Mouse (Mus musculus): ENCODE results near the gene Mical3. TPM values are rescaled to one million over a fixed set of nuclear protein-coding genes. Genes with fewer than 3 reads are reported as not detected.

The Mical3 gene
- polyA plus RNA-seq, 1 experiment from 2014 or later, result 11.8 TPM

DNA sequence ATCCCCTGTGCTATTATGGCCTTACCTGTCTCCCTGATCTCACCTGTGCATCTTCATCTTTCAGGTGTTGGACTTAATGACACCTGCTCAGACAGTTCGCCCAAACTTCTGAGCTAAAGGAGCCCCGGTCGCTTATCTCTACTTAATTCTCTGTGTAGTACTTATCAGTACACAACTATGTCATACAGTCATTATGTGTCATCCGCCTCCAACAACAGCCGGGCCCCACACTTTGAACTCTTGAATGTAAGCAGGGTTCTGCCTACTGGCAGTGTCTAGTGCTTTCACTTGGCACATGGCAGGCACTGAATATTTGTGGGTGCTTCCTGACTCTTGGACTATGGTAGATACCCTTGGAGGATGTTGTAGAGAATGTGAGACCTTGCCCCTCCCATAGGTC lies 28.8 kb upstream of the Mical3 start:
- no peak for DNase-seq (ENCODE audit: low spot score)
- H3K36me3 ChIP-seq, result no peaks in the 10 kb centered on the region
- no peak overlapping the region for H3K4me3 ChIP-seq
- no peaks in the 10 kb centered on the region for H3K27me3 ChIP-seq (ENCODE audit: insufficient read depth, poor library complexity, severe bottlenecking)
- 95% methylated on average over 5 of the region's 5 CpGs for WGBS
- no peak overlapping the region for H3K27ac ChIP-seq
- H3K9me3 ChIP-seq, result no peaks in the 10 kb centered on the region
- H3K4me1 ChIP-seq (replicated peaks), result no peaks in the 10 kb centered on the region

DNA sequence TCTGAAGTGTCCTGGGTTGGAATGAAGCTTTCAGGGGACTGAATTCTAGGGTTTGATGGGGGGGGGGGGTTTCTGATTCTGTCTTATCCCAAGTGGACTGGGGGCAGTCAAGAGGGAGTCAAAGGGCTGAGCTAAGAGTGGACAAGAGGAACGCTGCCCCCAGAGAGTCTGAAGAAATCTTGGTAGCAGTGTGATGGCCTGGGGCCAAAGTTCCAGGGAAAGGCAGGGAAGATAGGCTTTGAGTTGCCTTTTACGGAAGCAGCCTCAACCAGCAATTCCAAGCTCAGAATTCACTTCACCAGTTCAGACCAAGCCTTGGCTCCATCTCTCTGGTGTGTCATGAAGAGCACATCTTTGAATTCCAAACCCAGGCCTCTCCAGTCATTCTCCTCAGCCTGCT lies 25.2 kb upstream of the Mical3 start:
- no peak for DNase-seq (ENCODE audit: low spot score)
- Histone ChIP-seq H3K27me3 (ENCODE audit: insufficient read depth, poor library complexity, severe bottlenecking) (no peaks in the 10 kb centered on the region), H3K4me1 (replicated peaks) (peaks cover 7% of the 10 kb centered on the region), H3K4me3 (no peak overlapping the region), H3K9me3 (no peaks in the 10 kb centered on the region), H3K27ac (no peak overlapping the region), H3K36me3 (no peaks in the 10 kb centered on the region)
- WGBS, result 76% methylated on average over 2 of the region's 2 CpGs

DNA sequence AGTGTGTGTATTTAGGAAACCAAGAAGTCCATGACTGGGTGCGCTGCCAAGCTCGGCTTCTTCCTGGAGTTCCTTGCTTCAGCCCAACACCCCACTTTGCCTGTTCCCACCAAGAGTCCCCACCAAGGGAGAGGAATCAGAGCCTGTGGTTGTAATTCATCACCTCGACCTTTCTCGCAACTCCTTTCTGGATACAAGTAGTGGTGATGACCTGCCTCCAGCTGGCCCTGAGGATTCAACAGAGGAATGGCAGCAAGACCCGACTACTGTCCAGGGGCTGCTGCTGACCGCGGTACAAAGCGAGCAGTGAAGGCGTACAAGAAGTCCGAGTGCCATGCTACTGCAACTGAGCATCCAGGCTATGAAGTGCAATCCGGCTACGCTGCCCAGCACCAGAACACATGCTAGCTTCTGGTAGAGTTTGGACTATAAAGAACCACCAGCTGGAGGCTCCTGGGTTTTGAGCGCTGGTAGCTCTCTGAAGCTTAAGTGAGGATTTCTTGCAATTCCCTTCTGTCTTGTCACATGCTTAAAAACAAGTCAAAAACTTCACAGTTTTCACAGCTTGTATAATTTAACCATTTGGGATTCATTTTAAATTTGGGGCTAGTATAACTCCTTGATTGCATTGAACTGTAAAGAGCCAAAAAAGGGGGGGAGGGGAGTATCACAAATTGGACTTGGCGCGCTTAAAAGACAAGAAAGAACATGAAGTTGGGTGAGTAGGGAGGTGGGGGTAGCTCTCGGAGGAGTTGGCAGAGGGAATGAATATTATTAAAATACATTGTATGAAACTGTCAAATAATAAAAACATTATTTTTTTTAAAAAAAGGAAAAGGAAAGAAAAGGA lies 23.9 kb upstream of the Mical3 start:
- Histone ChIP-seq H3K27me3 (ENCODE audit: insufficient read depth, poor library complexity, severe bottlenecking) (no peaks in the 10 kb centered on the region), H3K36me3 (no peaks in the 10 kb centered on the region), H3K27ac (no peak overlapping the region), H3K9me3 (no peaks in the 10 kb centered on the region), H3K4me1 (replicated peaks) (peaks cover 7% of the 10 kb centered on the region), H3K4me3 (no peak overlapping the region)
- no peak for DNase-seq (ENCODE audit: low spot score)
- 90% methylated on average over 16 of the region's 16 CpGs for WGBS

DNA sequence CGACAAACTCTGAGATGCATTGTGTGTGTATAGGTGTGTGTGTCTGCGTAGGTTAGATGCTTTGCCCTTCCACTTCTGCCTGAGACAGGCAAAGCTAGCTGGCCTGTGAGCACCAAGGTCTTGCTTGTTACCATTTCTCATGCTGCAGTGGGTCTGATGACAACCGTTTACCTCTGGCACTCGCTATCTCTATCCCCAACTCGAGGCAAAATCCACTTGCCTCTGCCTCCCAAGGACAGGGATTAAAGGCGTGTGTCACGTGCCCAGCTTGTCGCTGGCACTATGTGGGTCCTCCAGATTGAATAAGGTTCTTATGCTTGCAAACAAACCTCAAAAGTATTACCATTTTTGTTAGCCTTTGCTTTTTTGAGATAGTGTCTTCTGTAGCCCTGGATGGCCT lies 22.4 kb upstream of the Mical3 start:
- H3K27me3 ChIP-seq (ENCODE audit: insufficient read depth, poor library complexity, severe bottlenecking), result no peaks in the 10 kb centered on the region
- no peaks in the 10 kb centered on the region for H3K9me3 ChIP-seq
- H3K4me1 ChIP-seq (replicated peaks), result peaks cover 7% of the 10 kb centered on the region
- WGBS, result 87% methylated on average over 8 of the region's 8 CpGs
- H3K4me3 ChIP-seq, result no peak overlapping the region
- H3K36me3 ChIP-seq, result no peaks in the 10 kb centered on the region
- no peak overlapping the region for H3K27ac ChIP-seq
- no peak for DNase-seq (ENCODE audit: low spot score)

DNA sequence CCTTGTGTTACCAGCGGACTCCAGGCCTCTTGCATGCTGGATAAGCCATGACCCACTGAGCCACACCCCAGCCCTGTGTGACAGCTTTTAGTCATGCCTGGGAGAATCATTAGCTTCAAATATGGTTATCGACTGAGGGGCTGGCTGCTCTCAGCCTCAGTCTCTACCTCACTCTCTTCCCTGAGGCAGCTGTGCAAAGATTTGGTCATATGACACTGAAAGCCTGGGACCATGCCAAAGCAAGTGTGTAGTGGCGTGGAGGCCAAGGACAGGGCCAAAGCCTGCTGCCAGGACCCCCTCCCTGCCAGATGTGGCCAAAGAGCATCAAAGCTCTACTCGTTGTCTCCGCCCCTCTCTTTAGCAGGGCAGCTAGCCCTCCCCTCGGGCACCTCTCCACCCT lies 20.9 kb upstream of the Mical3 start:
- Histone ChIP-seq H3K27ac (no peak overlapping the region), H3K27me3 (ENCODE audit: insufficient read depth, poor library complexity, severe bottlenecking) (no peaks in the 10 kb centered on the region), H3K36me3 (no peaks in the 10 kb centered on the region), H3K4me3 (no peak overlapping the region), H3K4me1 (replicated peaks) (peaks cover 13% of the 10 kb centered on the region), H3K9me3 (no peaks in the 10 kb centered on the region)
- no peak for DNase-seq (ENCODE audit: low spot score)
- 67% methylated on average over 6 of the region's 6 CpGs for WGBS

DNA sequence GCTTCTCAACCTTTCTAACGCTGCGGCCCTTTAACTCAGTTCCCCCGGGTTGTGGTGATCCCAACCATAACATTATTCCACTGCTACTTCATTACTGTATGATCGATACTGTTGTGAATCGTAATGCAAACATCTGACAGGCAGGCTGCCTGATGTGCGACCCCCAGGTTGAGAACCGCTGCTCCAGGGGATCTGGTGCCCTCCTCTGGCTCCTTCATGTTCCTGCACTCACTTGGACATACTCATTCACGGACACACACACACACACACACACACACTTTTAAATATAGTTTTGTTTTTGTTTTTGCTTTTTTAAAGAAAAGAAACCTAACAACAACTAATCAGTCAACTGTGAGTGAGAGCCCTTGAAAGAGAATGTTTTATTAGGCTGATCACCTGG lies 19.3 kb upstream of the Mical3 start:
- no peak for DNase-seq (ENCODE audit: low spot score)
- H3K36me3 ChIP-seq, result no peaks in the 10 kb centered on the region
- 94% methylated on average over 8 of the region's 8 CpGs for WGBS
- H3K27me3 ChIP-seq (ENCODE audit: insufficient read depth, poor library complexity, severe bottlenecking), result no peaks in the 10 kb centered on the region
- H3K9me3 ChIP-seq, result no peaks in the 10 kb centered on the region
- no peak overlapping the region for H3K27ac ChIP-seq
- H3K4me1 ChIP-seq (replicated peaks), result peaks cover 29% of the 10 kb centered on the region
- H3K4me3 ChIP-seq, result no peak overlapping the region

DNA sequence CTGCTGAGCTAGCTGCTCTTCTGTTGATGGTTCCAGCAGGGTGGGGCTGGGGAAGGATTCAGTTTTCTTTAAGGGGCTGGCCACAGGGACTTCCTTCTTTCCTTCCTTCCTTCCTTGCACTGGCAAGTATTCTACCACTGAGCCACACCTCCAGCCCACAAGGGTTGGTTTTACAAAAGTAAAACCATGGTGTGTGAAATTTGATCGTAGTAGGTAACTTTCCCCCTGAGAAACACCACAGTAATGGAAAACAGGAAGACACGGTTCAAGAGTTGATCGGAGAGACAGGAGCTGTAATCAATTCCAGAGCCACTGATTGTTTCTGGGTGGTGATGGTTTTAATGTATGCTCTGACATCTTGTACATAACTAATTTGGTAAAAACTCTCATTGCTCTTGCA lies 18.6 kb upstream of the Mical3 start:
- Histone ChIP-seq H3K36me3 (no peaks in the 10 kb centered on the region), H3K27me3 (ENCODE audit: insufficient read depth, poor library complexity, severe bottlenecking) (no peaks in the 10 kb centered on the region), H3K4me3 (no peak overlapping the region), H3K9me3 (no peaks in the 10 kb centered on the region), H3K4me1 (replicated peaks) (peaks cover 36% of the 10 kb centered on the region), H3K27ac (no peak overlapping the region)
- DNase-seq (ENCODE audit: low spot score), result no peak
- WGBS, result 61% methylated on average over 3 of the region's 3 CpGs

DNA sequence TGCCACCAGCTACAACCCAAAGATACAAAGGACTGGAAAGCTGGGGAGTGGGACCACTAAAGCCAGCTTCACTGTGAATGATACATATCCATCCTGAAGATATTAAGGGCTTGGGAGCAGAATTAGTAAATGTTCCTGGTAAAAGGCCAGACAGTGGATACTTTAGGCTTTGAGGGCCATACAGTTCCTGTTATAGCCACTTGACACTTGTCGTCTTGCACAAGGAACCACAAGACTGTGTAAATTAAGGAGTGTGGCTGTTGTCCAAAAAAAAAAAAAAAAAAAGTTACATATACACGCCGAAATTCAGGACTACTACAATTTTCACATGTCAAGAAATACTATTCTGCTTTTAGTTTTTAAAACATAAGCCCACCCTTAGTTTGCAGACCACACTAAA lies 17.6 kb upstream of the Mical3 start:
- Histone ChIP-seq H3K9me3 (no peaks in the 10 kb centered on the region), H3K27me3 (ENCODE audit: insufficient read depth, poor library complexity, severe bottlenecking) (no peaks in the 10 kb centered on the region), H3K4me1 (replicated peaks) (peaks cover 46% of the 10 kb centered on the region), H3K4me3 (no peak overlapping the region), H3K27ac (no peak overlapping the region), H3K36me3 (no peaks in the 10 kb centered on the region)
- no peak for DNase-seq (ENCODE audit: low spot score)
- 61% methylated on average over 3 of the region's 3 CpGs for WGBS

DNA sequence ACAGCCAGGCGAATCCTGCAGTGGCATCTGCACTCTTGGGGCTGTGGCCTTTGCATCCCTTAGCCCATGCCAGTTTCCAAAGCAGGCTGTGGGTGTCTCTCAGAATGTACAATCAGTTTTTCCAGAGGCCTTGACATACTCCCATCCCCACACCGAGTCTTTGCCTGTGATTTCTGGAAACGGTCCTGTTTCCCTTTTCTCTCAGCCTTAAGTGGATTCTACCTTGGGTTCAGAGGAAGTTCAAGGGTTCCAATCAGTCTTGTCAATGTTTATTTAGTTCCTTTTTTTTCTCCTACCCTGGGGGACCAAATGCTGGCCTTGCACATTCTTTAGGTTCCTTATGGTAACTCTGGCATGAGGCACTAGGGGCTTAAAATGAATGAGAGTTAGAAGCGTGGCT lies 16.0 kb upstream of the Mical3 start:
- 0 out of 2 replicates have a peak overlapping the region, but pooled peaks have one; percentile 2 for H3K27ac ChIP-seq
- no peaks in the 10 kb centered on the region for H3K36me3 ChIP-seq
- DNase-seq (ENCODE audit: low spot score), result no peak
- no peak overlapping the region for H3K4me3 ChIP-seq
- H3K27me3 ChIP-seq (ENCODE audit: insufficient read depth, poor library complexity, severe bottlenecking), result no peaks in the 10 kb centered on the region
- 56% methylated on average over 4 of the region's 4 CpGs for WGBS
- no peaks in the 10 kb centered on the region for H3K9me3 ChIP-seq
- H3K4me1 ChIP-seq (replicated peaks), result peaks cover 44% of the 10 kb centered on the region

DNA sequence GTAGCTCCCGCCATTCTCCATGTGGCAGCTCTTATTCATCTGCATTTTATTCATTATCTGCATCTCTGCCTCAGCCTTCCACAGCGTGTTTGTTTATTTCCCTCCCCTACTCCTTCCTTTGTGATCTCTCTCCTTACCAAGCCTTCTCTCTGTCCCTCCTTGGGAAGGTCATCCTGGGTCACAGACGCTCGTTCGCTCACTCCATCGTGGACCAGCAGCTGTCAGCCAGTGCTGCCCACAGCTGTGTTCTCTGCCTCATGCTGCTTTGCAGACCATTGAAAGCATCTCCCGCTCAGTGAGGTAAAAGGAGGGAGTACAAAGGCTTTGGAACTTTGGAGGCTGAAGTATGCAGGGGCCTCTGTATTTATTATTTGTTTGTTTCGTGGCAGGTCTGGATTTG lies 15.1 kb upstream of the Mical3 start:
- 23% methylated on average over 8 of the region's 8 CpGs for WGBS
- Histone ChIP-seq H3K36me3 (no peaks in the 10 kb centered on the region), H3K27ac (peak overlapping the region; percentile 19), H3K9me3 (no peaks in the 10 kb centered on the region), H3K4me3 (no peak overlapping the region), H3K4me1 (replicated peaks) (peaks cover 46% of the 10 kb centered on the region), H3K27me3 (ENCODE audit: insufficient read depth, poor library complexity, severe bottlenecking) (no peaks in the 10 kb centered on the region)
- DNase-seq (ENCODE audit: low spot score), result peak; percentile 63

DNA sequence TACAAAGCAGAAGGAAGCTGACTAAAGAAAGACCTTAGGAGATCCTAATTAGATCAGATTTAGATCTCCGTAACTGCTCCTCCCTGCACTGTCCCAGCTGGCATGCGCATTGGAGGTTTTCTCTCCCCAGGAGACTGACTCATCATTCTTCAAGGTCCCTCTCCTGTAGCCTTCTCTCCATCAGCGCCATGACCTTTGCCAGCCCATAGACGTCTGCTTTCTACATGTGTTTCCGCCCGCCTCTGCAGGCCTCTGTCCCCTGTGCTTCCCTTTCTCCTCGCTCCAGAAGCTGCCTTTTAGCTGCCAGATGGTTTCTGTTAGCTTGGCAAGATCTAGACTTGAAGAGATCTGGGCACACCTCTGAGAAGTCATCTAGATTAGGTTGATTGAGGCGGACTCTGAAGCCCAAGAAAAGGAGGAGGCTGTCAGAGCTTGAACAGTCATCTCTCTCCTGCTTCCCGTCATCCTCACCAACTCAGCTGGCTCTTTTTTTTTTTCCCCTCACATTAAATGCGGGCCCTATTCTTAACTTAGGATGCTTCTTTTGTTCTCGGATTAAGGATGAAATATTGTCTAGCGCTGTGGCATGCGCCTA lies 14.3 kb upstream of the Mical3 start:
- Histone ChIP-seq H3K27ac (peak overlapping the region; percentile 71), H3K27me3 (ENCODE audit: insufficient read depth, poor library complexity, severe bottlenecking) (no peaks in the 10 kb centered on the region), H3K4me1 (replicated peaks) (peaks cover 46% of the 10 kb centered on the region), H3K4me3 (no peak overlapping the region), H3K9me3 (no peaks in the 10 kb centered on the region), H3K36me3 (no peaks in the 10 kb centered on the region)
- 55% methylated on average over 13 of the region's 13 CpGs for WGBS
- peak; percentile 45 for DNase-seq (ENCODE audit: low spot score)

DNA sequence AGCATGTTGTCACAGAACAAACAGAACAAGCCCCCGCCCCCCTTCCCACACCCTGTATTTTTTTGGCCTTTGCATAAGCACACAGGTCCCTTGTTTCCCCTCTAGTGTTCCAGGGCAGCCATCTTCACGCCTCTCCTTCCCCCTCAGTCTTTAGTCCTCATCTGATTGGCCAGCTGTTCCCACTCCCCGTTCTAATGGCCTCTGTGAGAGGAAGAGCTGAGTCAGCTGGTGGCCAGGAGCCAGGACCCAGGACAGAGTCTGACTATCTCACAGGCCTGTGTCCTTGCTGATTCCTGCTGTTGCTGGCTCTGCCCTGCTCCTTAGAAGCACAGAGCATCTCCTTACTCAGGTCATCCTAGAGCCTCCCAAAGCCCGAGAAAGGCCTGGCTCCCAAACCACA lies 13.3 kb upstream of the Mical3 start:
- Histone ChIP-seq H3K36me3 (no peaks in the 10 kb centered on the region), H3K4me1 (replicated peaks) (peaks cover 46% of the 10 kb centered on the region), H3K27me3 (ENCODE audit: insufficient read depth, poor library complexity, severe bottlenecking) (no peaks in the 10 kb centered on the region), H3K27ac (0 out of 2 replicates have a peak overlapping the region, but pooled peaks have one; percentile 24), H3K9me3 (no peaks in the 10 kb centered on the region), H3K4me3 (no peak overlapping the region)
- WGBS, result 72% methylated on average over 4 of the region's 4 CpGs
- no peak for DNase-seq (ENCODE audit: low spot score)

DNA sequence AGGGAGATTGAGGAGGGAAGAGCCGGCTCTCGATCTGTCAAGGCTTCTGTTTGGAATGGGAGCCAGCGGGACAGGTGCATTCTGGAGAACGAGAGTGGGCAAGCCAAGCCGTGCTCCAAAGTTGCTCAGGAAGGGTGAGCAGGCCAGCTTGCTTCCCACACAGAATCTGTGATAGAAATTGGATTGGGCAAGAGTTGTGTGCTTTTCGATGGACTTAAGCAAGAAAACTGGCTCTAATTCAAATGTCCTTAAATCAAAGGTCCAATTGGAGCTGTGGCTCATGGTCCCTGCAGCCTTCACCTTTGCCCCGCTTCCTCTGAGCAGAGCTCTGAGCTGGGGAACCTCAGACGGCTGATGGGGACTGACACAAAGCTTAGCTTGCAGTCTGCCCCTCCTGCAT lies 12.6 kb upstream of the Mical3 start:
- Histone ChIP-seq H3K27me3 (ENCODE audit: insufficient read depth, poor library complexity, severe bottlenecking) (no peaks in the 10 kb centered on the region), H3K4me3 (no peak overlapping the region), H3K27ac (no peak overlapping the region), H3K4me1 (replicated peaks) (peaks cover 46% of the 10 kb centered on the region), H3K9me3 (no peaks in the 10 kb centered on the region), H3K36me3 (no peaks in the 10 kb centered on the region)
- DNase-seq (ENCODE audit: low spot score), result no peak
- 86% methylated on average over 8 of the region's 8 CpGs for WGBS
